Mouse (Mus musculus) myocyte (in vitro differentiated cells): ENCODE measurements around the gene Sigirr. TPM values are rescaled to one million over a fixed set of nuclear protein-coding genes. Genes with fewer than 3 reads are reported as not detected.
A peak's percentile ranks its signal among the peaks of the same experiment; 100 is the strongest.

Source experiments
- H3K27me3 ChIP-seq: one replicate; pipeline ENCODE4 v1.6.1; 2011; ENCODE audit not compliant: control insufficient read depth, insufficient read depth, insufficient read length
- H3K36me3 ChIP-seq: one replicate; pipeline ENCODE4 v1.6.1; 2011; ENCODE audit not compliant: control insufficient read depth, insufficient read depth
- H3K4me2 ChIP-seq: one replicate; pipeline ENCODE4 v1.6.1; 2011; ENCODE audit warnings: low read depth, control low read depth
- H3K4me3 ChIP-seq: one replicate; pipeline ENCODE4 v1.5.1; 2011; ENCODE audit warnings: mild to moderate bottlenecking, control low read depth, moderate library complexity
- H3K79me2 ChIP-seq: one replicate; pipeline ENCODE4 v1.6.1; 2011; ENCODE audit not compliant: control insufficient read depth, insufficient read depth
- H3ac ChIP-seq: one replicate; pipeline ENCODE4 v1.6.1; 2011; ENCODE audit not compliant: control insufficient read depth, insufficient read length
- CEBPB ChIP-seq: IDR thresholded peaks from 2 replicates; pipeline ENCODE4 v1.6.1; 2011; ENCODE audit warnings: mild to moderate bottlenecking, moderate library complexity; ENCODE audit not compliant: poor library complexity, insufficient read depth, severe bottlenecking
- E2F4 ChIP-seq: IDR thresholded peaks from one replicate; pipeline ENCODE4 v1.6.1; 2011; ENCODE audit warnings: mild to moderate bottlenecking, control low read depth, moderate library complexity; ENCODE audit not compliant: insufficient read depth
- MAX ChIP-seq: IDR thresholded peaks from one replicate; pipeline ENCODE4 v1.6.1; 2011; ENCODE audit warnings: low read depth, mild to moderate bottlenecking, control low read depth
- MYOD1 ChIP-seq, 3 experiments: IDR thresholded peaks; one replicate each; pipeline ENCODE4 v1.6.1; 2011; ENCODE audit warnings: control low read depth in 2 of 3, low read depth in 2 of 3, mild to moderate bottlenecking in 2 of 3, moderate library complexity in 1 of 3; ENCODE audit not compliant: insufficient read length in 2 of 3, control insufficient read depth in 1 of 3
- MYOG ChIP-seq, 3 experiments: IDR thresholded peaks; one replicate each; pipeline ENCODE4 v1.6.1; 2011; ENCODE audit warnings: control low read depth in 2 of 3, low read depth in 2 of 3, mild to moderate bottlenecking in 2 of 3; ENCODE audit not compliant: insufficient read length in 2 of 3, control insufficient read depth in 1 of 3, insufficient read depth in 1 of 3
- POLR2A ChIP-seq: IDR thresholded peaks from one replicate; pipeline ENCODE4 v1.6.1; 2011; ENCODE audit warnings: low read depth, mild to moderate bottlenecking, control low read depth, moderate library complexity; ENCODE audit not compliant: insufficient read length
- POLR2AphosphoS2 ChIP-seq: IDR thresholded peaks from one replicate; pipeline ENCODE4 v1.6.1; 2011; ENCODE audit warnings: low read depth, control low read depth; ENCODE audit not compliant: insufficient read length
- REST ChIP-seq: IDR thresholded peaks from one replicate; pipeline ENCODE4 v1.6.1; 2011; ENCODE audit warnings: mild to moderate bottlenecking, control low read depth, moderate library complexity; ENCODE audit not compliant: insufficient read depth, insufficient read length
- SRF ChIP-seq: IDR thresholded peaks from one replicate; pipeline ENCODE4 v1.6.1; 2011; ENCODE audit warnings: low read depth; ENCODE audit not compliant: control insufficient read depth, insufficient read length
- TCF12 ChIP-seq: IDR thresholded peaks from one replicate; pipeline ENCODE4 v1.6.1; 2011; ENCODE audit warnings: mild to moderate bottlenecking, control low read depth; ENCODE audit not compliant: poor library complexity, insufficient read depth, severe bottlenecking
- TCF3 ChIP-seq: IDR thresholded peaks from one replicate; pipeline ENCODE4 v1.6.1; 2011; ENCODE audit warnings: low read depth, control low read depth; ENCODE audit not compliant: insufficient read length
- USF1 ChIP-seq: IDR thresholded peaks from one replicate; pipeline ENCODE4 v1.6.1; 2011; ENCODE audit warnings: low read depth, mild to moderate bottlenecking, control low read depth, moderate library complexity
- polyA plus RNA-seq: library from polyadenylated mRNA; unstranded; fragments of >200 nt; fragmentation: generic; extraction: Trizol; gene quantifications from one replicate; pipeline ENCODE4 v1.2.1, GENCODE M21; 2012; ENCODE audit warnings: missing spikeins

Sigirr gene
- polyA plus RNA-seq, 1 experiment = 4.8 TPM

DNA sequence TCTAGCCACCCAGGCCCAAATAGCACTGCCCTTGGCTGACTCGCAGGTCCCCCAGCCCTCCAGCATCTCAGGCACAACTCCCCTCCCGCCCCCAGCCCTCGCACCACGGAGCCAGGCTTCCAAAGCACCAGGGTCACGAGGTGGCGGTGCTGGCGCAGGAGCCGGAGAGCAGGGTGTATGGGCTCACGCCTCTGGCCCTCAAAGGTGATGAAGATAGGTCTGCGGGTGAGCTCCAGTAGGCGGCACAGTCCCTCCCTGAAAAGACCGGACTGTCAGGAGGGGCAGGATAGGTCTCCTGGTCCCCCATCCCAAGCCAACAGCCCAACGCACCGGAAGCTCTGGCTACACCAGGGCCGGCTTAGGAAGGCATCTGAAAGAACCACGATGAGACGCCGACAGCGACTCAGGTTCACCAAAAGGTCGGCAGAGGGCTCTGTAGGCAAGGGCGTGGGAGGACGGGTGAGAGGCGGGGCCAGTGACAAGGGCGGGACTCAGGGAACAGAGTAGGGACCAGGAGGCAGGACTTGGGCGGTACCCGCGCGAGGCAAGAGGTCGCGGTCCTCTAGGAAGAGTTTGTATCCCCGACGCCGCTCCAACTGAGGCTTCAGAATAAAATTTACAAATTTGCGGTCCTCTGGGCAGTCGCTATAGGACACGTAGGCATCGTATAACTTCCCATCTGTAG is 8.2 kb downstream of the Sigirr start:
- TF ChIP-seq MYOG (IDR thresholded peaks at IDR 0.05; ENCODE audit: control insufficient read depth in 1 of 3, insufficient read depth in 1 of 3, insufficient read length in 2 of 3, low read depth in 2 of 3) (peak in 1 of 3 experiments; percentile 3), POLR2A (peak; percentile 27), SRF (no peak)
- Histone ChIP-seq H3K4me3 (no peak overlapping the region), H3ac (no peak overlapping the region), H3K36me3 (no peaks in the 10 kb centered on the region), H3K4me2 (peak overlapping the region; percentile 69), H3K79me2 (no peaks in the 10 kb centered on the region), H3K27me3 (no peaks in the 10 kb centered on the region)

DNA sequence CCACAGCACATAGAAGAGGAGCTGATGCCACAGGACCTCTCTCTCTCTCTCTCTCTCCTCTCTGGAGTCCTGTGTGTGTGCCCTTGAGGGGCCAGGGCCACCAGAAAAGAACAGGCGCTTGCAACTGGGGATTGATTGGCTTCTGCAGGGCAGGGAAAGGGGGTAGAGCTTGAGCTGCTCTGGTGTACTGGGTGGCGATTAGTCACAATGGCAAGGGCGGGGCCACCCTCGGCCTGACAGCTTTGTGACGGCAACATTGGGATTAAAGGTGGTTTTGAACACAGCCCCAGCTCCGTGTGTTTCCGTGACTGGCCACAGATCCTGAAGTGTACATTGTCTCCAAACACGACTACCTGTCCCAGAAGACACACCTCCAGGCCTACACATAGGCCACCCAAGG is 10.1 kb downstream of the Sigirr start:
- no peak overlapping the region for H3K4me3 ChIP-seq
- no peak overlapping the region for H3K4me2 ChIP-seq
- H3K27me3 ChIP-seq = no peaks in the 10 kb centered on the region
- H3K79me2 ChIP-seq = no peaks in the 10 kb centered on the region
- TF ChIP-seq TCF12 (no peak), E2F4 (no peak), MAX (no peak), REST (no peak), TCF3 (no peak), MYOD1 (IDR thresholded peaks at IDR 0.05; ENCODE audit: control insufficient read depth in 1 of 3, insufficient read length in 2 of 3, low read depth in 2 of 3) (no peak), POLR2A (no peak), USF1 (no peak), MYOG (IDR thresholded peaks at IDR 0.05; ENCODE audit: control insufficient read depth in 1 of 3, insufficient read depth in 1 of 3, insufficient read length in 2 of 3, low read depth in 2 of 3) (no peak), POLR2AphosphoS2 (no peak), SRF (no peak), CEBPB (no peak)
- no peak overlapping the region for H3ac ChIP-seq
- H3K36me3 ChIP-seq = no peaks in the 10 kb centered on the region

DNA sequence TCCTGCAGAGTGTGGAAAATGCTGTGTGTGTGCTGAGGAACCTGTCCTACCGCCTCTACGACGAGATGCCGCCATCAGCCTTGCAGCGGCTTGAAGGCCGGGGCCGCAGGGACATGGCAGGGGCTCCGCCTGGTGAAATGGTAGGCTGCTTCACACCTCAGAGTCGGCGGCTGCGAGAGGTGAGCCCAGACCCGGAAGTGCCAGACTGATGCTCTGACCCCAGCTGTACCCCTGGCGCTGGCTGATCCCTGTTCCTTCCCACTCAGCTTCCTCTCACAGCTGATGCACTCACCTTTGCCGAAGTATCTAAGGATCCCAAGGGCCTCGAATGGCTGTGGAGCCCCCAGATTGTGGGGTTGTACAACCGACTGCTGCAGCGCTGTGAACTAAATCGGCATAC is 11.9 kb downstream of the Sigirr start:
- H3K79me2 ChIP-seq = no peaks in the 10 kb centered on the region
- H3K4me3 ChIP-seq = no peak overlapping the region
- no peak for TF ChIP-seq REST
- no peak for TF ChIP-seq USF1
- no peak for TF ChIP-seq MYOD1 (IDR thresholded peaks at IDR 0.05; ENCODE audit: control insufficient read depth in 1 of 3, insufficient read length in 2 of 3, low read depth in 2 of 3)
- TF ChIP-seq MYOG (IDR thresholded peaks at IDR 0.05; ENCODE audit: control insufficient read depth in 1 of 3, insufficient read depth in 1 of 3, insufficient read length in 2 of 3, low read depth in 2 of 3) = no peak
- no peak for TF ChIP-seq TCF3
- TF ChIP-seq POLR2AphosphoS2 = no peak
- no peak for TF ChIP-seq TCF12
- TF ChIP-seq SRF = no peak
- H3K4me2 ChIP-seq = no peak overlapping the region
- no peaks in the 10 kb centered on the region for H3K36me3 ChIP-seq
- no peak overlapping the region for H3ac ChIP-seq
- H3K27me3 ChIP-seq = no peaks in the 10 kb centered on the region

- Histone ChIP-seq H3K79me2 (no peaks in the 10 kb centered on the region), H3K4me3 (no peak overlapping the region), H3K4me2 (no peak overlapping the region), H3K27me3 (no peaks in the 10 kb centered on the region), H3ac (no peak overlapping the region), H3K36me3 (no peaks in the 10 kb centered on the region)
- no peak for TF ChIP-seq TCF3
- no peak for TF ChIP-seq SRF
- TF ChIP-seq MYOD1 (IDR thresholded peaks at IDR 0.05; ENCODE audit: control insufficient read depth in 1 of 3, insufficient read length in 2 of 3, low read depth in 2 of 3) = no peak
- TF ChIP-seq POLR2A = no peak
- TF ChIP-seq USF1 = no peak
- no peak for TF ChIP-seq MAX
- no peak for TF ChIP-seq TCF12
- TF ChIP-seq POLR2AphosphoS2 = no peak
- no peak for TF ChIP-seq CEBPB
- TF ChIP-seq MYOG (IDR thresholded peaks at IDR 0.05; ENCODE audit: control insufficient read depth in 1 of 3, insufficient read depth in 1 of 3, insufficient read length in 2 of 3, low read depth in 2 of 3) = no peak
- TF ChIP-seq REST = no peak
- no peak for TF ChIP-seq E2F4
Observed at GRCm38 (mm10) chr7:141087894-141088293, 12.5 kb downstream of the Sigirr start.
